Mouse (Mus musculus): ENCODE results near the gene Bub1b. TPM values are rescaled to one million over a fixed set of nuclear protein-coding genes. Genes with fewer than 3 reads are reported as not detected.
A peak's percentile ranks its signal among the peaks of the same experiment; 100 is the strongest.

The Bub1b gene
- polyA plus RNA-seq, 1 experiment from 2014 or later = 60.6 TPM

- Histone ChIP-seq H3K9ac (no peak overlapping the region), H3K4me2 (replicated peaks) (no peak overlapping the region), H3K9me3 (replicated peaks) (no peaks in the 10 kb centered on the region), H3K27me3 (peaks cover 17% of the 10 kb centered on the region), H3K4me3 (replicated peaks) (no peak overlapping the region), H3K36me3 (no peaks in the 10 kb centered on the region), H3K27ac (replicated peaks) (peak overlapping the region; percentile 44; the same call in 1 of the 2 replicates), H3K4me1 (0 out of 2 replicates have a peak, but pooled peaks cover 6% of the 10 kb centered on the region)
- peak; percentile 5; the same call in 1 of the 2 replicates for ATAC-seq (ENCODE audit: insufficient number of reproducible peaks, low FRiP score, low TSS enrichment, low read depth)
- 29% methylated on average over 6 of the region's 6 CpGs for WGBS
Observed at GRCm38 (mm10) chr2:118669245-118669644, 71.2 kb downstream of the Bub1b start.

DNA sequence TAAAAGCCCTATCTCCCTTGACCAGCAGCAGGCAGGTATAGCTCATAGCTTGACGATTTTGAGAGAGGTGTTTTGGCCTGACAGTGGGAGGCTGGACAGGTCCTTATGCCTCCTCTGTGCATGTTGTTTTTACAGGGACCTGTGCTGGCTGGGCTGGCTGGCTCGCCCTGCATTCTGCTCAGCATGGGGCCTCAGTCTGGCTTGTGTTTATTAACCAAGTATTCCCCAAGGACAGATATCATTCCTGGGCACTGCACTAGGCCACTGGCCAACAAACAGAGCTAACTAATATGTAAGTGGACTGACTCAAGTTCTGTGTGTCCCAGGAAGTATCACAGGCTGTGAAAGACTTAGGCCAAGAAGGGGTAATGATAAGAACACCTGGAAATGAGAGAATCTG is 71.8 kb downstream of the Bub1b start:
- peaks cover 17% of the 10 kb centered on the region for H3K27me3 ChIP-seq
- no peak overlapping the region for H3K4me2 ChIP-seq (replicated peaks)
- peak overlapping the region; percentile 44; the same call in 1 of the 2 replicates for H3K27ac ChIP-seq (replicated peaks)
- no peak overlapping the region for H3K9ac ChIP-seq
- H3K4me1 ChIP-seq = 0 out of 2 replicates have a peak, but pooled peaks cover 10% of the 10 kb centered on the region
- H3K4me3 ChIP-seq (replicated peaks) = no peak overlapping the region
- 31% methylated on average over 2 of the region's 2 CpGs for WGBS
- no peaks in the 10 kb centered on the region for H3K36me3 ChIP-seq
- no peak for ATAC-seq (ENCODE audit: insufficient number of reproducible peaks, low FRiP score, low TSS enrichment, low read depth)
- no peaks in the 10 kb centered on the region for H3K9me3 ChIP-seq (replicated peaks)

DNA sequence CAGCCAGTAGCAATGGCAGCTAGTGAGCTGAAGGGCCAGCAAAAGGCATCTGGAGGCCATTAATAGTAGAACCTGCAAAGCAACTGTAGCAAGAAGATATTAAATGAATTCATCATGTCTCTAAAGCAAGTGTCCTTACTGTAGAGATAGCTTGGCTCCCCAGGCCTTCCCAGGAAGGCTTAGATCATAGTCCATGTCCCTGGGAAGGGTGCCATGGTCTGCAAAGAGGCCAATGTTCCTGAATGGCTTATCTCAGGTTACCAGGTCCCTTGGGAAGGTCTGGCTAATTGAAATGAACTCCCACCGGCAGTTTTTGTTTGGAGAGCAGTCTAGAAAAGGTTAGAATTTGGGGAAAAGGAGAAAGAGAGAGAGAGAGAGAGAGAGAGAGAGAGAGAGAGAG is 73.7 kb downstream of the Bub1b start:
- no peak overlapping the region for H3K27ac ChIP-seq (replicated peaks)
- no peak overlapping the region for H3K4me2 ChIP-seq (replicated peaks)
- peaks cover 34% of the 10 kb centered on the region for H3K27me3 ChIP-seq
- no peak overlapping the region for H3K9ac ChIP-seq
- no peaks in the 10 kb centered on the region for H3K9me3 ChIP-seq (replicated peaks)
- H3K4me3 ChIP-seq (replicated peaks) = no peak overlapping the region
- no peaks in the 10 kb centered on the region for H3K36me3 ChIP-seq
- 44% methylated on average over 1 of the region's 1 CpGs for WGBS
- H3K4me1 ChIP-seq = peaks cover 15% of the 10 kb centered on the region
- no peak for ATAC-seq (ENCODE audit: insufficient number of reproducible peaks, low FRiP score, low TSS enrichment, low read depth)

DNA sequence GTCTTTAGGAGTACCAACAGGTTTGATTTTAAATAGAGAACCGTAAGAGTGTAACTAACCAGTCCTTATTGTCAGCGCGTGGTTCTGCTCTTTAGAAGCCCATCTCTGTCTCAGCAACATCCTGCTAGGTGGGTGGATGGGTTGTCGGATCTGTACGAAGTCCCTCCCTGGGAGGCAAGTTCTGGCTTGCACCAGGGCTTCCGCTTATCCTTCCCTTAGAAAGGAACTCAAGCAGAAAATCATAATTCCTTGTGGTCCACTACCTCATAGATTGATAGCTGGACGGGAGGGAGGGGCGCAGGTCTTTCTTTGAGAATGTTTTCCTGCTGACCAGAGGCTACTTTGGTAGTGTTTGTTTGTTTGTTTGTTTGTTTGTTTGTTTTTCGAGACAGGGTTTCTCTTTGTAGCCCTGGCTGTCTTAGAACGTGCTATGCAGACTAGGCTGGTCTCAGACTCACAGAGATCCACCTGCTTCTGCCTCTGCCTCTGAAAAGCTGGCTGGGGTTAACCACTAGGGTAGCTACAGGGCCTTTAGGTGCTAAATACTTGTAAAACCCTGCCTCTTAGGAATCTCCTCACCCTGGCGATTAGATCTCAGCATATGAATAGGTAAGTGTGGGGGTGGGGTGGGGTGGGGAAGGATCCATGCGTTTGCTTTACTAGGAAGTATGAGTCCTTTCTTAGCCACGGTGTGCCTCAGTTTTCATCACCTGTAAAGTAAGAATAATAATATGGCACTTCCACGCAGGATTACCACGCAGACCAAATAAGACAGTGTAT is 75.9 kb downstream of the Bub1b start:
- no peak for ATAC-seq (ENCODE audit: insufficient number of reproducible peaks, low FRiP score, low TSS enrichment, low read depth)

DNA sequence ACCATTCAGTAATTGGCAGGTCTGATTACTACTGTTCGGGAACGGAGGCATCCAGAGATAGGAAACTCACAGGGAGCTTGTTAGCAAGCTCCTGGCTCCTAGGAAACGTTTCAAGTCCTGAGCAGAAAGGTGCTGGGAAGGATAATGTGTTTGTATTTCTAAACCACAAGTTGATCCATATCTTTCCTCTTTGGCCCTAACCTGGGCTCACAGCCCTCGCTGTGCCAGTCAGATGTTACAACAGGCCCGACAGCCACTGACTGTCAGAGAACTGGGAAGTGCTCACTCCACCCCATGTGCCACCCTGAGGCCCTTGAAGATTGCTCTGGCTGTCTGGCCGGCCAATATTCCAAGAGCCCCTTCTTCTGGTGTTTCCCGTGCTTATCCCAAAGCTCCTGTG is 76.5 kb downstream of the Bub1b start:
- peak overlapping the region; percentile 51 for H3K27ac ChIP-seq (replicated peaks)
- peaks cover 23% of the 10 kb centered on the region for H3K4me1 ChIP-seq
- no peaks in the 10 kb centered on the region for H3K36me3 ChIP-seq
- H3K4me3 ChIP-seq (replicated peaks) = no peak overlapping the region
- 15% methylated on average over 7 of the region's 7 CpGs for WGBS
- no peak overlapping the region for H3K9ac ChIP-seq
- H3K27me3 ChIP-seq = peaks cover 61% of the 10 kb centered on the region
- H3K4me2 ChIP-seq (replicated peaks) = no peak overlapping the region
- H3K9me3 ChIP-seq (replicated peaks) = no peaks in the 10 kb centered on the region
- ATAC-seq (ENCODE audit: insufficient number of reproducible peaks, low FRiP score, low TSS enrichment, low read depth) = no peak

More for the DNA sequence above, 75.9 kb downstream of the Bub1b start:
- Histone ChIP-seq H3K9me3 (replicated peaks) (no peaks in the 10 kb centered on the region), H3K9ac (no peak overlapping the region), H3K27me3 (peaks cover 56% of the 10 kb centered on the region), H3K4me2 (replicated peaks) (no peak overlapping the region), H3K4me1 (peaks cover 25% of the 10 kb centered on the region), H3K36me3 (no peaks in the 10 kb centered on the region), H3K4me3 (replicated peaks) (no peak overlapping the region), H3K27ac (replicated peaks) (peak overlapping the region; percentile 51)
- 24% methylated on average over 15 of the region's 15 CpGs for WGBS

DNA sequence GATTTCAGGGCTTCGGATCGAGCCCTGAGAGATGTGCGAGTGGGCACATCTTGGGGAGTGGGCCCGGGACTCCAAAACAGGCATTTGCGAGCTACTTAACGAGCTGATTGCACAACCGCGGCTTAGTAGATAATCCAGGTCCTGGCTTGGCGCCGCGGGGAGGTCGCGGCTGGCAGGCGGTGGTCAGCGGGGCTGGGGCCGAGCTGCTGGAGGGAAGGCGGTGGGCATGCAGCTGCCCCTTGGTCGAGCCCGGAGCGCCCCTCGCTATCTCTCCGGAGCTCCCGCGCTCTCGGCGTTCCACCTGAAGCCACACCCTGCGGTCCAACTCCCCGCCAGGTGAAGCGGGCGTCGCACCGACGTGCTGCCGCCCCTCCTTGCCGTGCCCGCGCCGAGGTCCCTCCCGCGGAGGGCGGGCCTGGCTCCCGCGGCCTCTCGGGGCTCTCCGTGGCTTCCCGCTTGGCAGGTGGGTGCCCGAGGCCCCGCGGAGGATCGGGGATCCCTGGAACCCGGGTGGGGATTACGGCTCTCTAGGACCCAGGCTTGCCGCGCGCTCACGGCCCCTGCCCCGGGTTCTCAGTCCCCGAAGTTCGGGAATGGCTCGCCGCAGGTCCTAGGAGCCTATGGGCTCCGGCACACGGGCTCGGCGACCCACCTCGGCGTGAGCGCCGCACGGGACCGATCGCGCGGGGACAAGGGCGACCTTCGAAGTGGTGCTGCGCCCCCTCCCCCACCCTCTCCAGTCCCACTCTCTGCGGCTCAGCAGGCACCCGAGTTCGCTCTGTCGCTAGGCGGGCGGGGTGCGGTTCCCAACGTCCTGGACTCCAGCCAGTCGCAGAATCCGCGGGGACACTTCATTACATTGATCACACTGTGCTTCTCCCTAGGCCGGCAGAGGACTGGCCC is 79.1 kb downstream of the Bub1b start:
- ATAC-seq (ENCODE audit: insufficient number of reproducible peaks, low FRiP score, low TSS enrichment, low read depth) = peak; percentile 16; the same call in 1 of the 2 replicates
- peak overlapping the region; percentile 60; the same call in 1 of the 2 replicates for H3K27ac ChIP-seq (replicated peaks)
- 1% methylated on average over 83 of the region's 89 CpGs for WGBS
- H3K9ac ChIP-seq = peak overlapping the region; percentile 27
- H3K4me1 ChIP-seq = peaks cover 21% of the 10 kb centered on the region
- peak overlapping the region; percentile 53 for H3K4me3 ChIP-seq (replicated peaks)
- peaks cover 66% of the 10 kb centered on the region for H3K27me3 ChIP-seq
- peak overlapping the region; percentile 93 for H3K4me2 ChIP-seq (replicated peaks)
- no peaks in the 10 kb centered on the region for H3K9me3 ChIP-seq (replicated peaks)
- H3K36me3 ChIP-seq = no peaks in the 10 kb centered on the region

DNA sequence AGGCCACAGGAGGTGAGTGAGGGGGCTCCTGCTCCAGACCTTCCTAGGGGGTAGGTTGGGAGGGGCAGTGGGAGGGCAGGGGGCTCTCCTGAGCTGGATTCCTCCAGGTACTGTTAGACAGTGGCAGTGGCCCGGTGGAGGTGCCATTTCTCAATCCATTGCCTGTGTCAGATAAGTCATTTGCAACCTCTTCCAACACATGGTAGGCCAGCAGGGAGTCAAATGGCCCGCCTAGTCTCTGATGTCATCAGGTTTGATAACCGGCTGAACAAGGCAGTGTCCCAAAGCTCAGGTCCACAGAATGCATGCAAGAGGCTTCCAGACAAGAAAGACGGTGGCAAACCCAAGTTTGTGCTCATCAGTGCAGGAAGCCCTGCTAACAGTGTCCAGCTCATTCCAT is 79.8 kb downstream of the Bub1b start:
- Histone ChIP-seq H3K27ac (replicated peaks) (peak overlapping the region; percentile 60; the same call in 1 of the 2 replicates), H3K4me1 (peaks cover 25% of the 10 kb centered on the region), H3K4me2 (replicated peaks) (peak overlapping the region; percentile 93), H3K27me3 (peaks cover 66% of the 10 kb centered on the region), H3K4me3 (replicated peaks) (peak overlapping the region; percentile 53), H3K36me3 (no peaks in the 10 kb centered on the region), H3K9ac (no peak overlapping the region), H3K9me3 (replicated peaks) (no peaks in the 10 kb centered on the region)
- 21% methylated on average over 4 of the region's 4 CpGs for WGBS
- no peak for ATAC-seq (ENCODE audit: insufficient number of reproducible peaks, low FRiP score, low TSS enrichment, low read depth)

DNA sequence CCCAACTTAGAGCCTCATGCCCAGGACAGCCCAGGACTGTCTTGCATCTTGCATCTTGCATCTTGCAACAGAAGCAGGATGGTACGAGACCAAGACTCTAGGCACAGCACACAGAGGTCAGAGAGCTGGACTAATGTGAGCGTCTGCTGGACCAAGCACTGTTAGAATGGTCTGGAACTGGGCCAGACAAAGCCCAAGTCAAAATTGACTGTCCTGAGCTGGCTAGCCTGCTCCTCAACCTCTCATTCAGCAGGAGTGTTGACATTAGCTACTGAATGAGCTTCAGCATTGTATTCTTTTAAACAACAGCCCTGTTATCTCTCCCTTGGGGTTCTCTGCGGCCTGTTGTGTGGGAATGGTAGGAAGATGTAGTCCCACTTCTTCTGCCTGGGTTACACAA is 81.6 kb downstream of the Bub1b start:
- WGBS = 78% methylated on average over 3 of the region's 3 CpGs
- Histone ChIP-seq H3K27me3 (peaks cover 52% of the 10 kb centered on the region), H3K9ac (no peak overlapping the region), H3K4me3 (replicated peaks) (no peak overlapping the region), H3K9me3 (replicated peaks) (no peaks in the 10 kb centered on the region), H3K36me3 (no peaks in the 10 kb centered on the region), H3K4me2 (replicated peaks) (no peak overlapping the region), H3K27ac (replicated peaks) (no peak overlapping the region), H3K4me1 (peaks cover 24% of the 10 kb centered on the region)
- ATAC-seq (ENCODE audit: insufficient number of reproducible peaks, low FRiP score, low TSS enrichment, low read depth) = no peak

DNA sequence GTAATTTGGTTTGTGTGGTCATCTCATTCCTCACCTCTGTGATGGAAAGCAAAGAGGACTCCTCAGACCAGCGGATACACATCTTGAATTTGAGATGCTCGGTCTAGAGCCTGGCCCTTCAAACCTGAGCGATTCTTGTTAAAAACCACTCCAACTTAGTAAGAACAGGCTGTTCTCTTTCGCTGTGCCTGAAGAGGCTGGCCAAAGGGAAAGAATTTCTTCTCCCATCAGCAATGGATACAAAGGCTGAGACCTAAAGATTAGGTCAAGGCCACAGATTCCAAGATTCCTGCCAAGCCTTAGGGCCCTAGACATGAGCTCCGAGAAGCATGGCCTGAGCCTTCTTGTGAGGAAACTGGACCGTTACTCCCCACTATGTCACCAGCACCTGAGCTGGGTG is 82.9 kb downstream of the Bub1b start:
- WGBS = 94% methylated on average over 6 of the region's 6 CpGs
- Histone ChIP-seq H3K4me3 (replicated peaks) (no peak overlapping the region), H3K9me3 (replicated peaks) (no peaks in the 10 kb centered on the region), H3K4me1 (peaks cover 22% of the 10 kb centered on the region), H3K9ac (no peak overlapping the region), H3K4me2 (replicated peaks) (no peak overlapping the region), H3K27ac (replicated peaks) (no peak overlapping the region), H3K36me3 (no peaks in the 10 kb centered on the region), H3K27me3 (peaks cover 40% of the 10 kb centered on the region)
- no peak for ATAC-seq (ENCODE audit: insufficient number of reproducible peaks, low FRiP score, low TSS enrichment, low read depth)

GRCm38 (mm10) chr2:118682544-118683260 is 84.7 kb downstream of the Bub1b start:
- H3K27me3 ChIP-seq = peaks cover 22% of the 10 kb centered on the region
- H3K9me3 ChIP-seq (replicated peaks) = no peaks in the 10 kb centered on the region
- no peaks in the 10 kb centered on the region for H3K36me3 ChIP-seq
- 42% methylated on average over 8 of the region's 8 CpGs for WGBS
- no peak overlapping the region for H3K9ac ChIP-seq
- H3K4me2 ChIP-seq (replicated peaks) = no peak overlapping the region
- peaks cover 13% of the 10 kb centered on the region; the same call in 1 of the 2 replicates for H3K4me1 ChIP-seq
- ATAC-seq (ENCODE audit: insufficient number of reproducible peaks, low FRiP score, low TSS enrichment, low read depth) = peak; percentile 29; the same call in 1 of the 2 replicates
- no peak overlapping the region for H3K4me3 ChIP-seq (replicated peaks)
- no peak overlapping the region for H3K27ac ChIP-seq (replicated peaks)
